Mouse (Mus musculus): ENCODE measurements around the gene Wdfy3.
A peak's percentile ranks its signal among the peaks of the same experiment; 100 is the strongest.

Gene Wdfy3

DNA sequence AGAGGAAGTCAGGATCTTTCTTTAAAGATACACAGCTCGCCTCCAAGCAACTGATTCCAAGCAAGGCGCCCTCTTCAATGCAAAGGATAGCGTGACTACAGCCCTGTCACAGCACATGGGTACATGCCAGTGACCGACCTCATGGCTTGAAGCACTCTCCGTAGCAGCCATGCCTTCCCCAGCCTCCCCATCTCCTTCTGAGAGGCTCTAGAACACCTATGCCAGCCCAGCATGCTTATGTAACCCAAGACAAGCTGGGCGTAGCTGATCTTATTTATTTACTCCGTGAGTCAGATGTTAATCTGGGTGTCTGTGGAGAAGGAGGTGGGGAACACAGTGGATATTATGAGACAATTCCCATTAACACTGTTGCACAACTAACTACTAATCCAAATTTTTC lies 13.8 kb downstream of the Wdfy3 start:
- DNase-seq (ENCODE audit: inconsistent age in 2 of 2, low spot score in 1 of 2): peak in 1 of 2 experiments; percentile 44

DNA sequence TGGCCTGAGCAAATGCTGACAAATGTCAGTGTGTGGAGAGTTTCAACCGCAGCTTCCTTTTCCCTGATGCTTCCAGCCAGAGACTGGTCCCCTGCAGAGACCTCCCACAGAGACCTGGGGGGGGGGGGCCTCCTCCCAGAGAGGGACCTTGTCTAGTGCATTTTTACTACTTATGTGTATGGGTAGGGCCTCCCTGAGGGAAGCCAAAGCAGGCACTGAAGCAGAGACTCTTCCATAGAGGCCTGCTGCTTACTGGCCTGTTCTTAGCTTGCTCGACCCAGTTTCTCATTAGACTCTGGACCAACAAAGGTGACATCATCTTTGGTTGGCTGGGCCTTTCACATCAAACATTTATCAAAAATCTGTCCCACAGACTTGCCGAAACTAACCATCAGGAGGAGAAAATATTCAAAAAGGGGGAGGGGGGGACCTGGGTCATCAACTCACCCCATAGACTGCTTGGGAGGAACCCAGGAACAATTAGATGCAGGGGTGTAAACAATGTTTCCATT lies 14.5 kb downstream of the Wdfy3 start:
- peak in 1 of 2 experiments; percentile 67 for DNase-seq (ENCODE audit: inconsistent age in 2 of 2, low spot score in 1 of 2)

DNA sequence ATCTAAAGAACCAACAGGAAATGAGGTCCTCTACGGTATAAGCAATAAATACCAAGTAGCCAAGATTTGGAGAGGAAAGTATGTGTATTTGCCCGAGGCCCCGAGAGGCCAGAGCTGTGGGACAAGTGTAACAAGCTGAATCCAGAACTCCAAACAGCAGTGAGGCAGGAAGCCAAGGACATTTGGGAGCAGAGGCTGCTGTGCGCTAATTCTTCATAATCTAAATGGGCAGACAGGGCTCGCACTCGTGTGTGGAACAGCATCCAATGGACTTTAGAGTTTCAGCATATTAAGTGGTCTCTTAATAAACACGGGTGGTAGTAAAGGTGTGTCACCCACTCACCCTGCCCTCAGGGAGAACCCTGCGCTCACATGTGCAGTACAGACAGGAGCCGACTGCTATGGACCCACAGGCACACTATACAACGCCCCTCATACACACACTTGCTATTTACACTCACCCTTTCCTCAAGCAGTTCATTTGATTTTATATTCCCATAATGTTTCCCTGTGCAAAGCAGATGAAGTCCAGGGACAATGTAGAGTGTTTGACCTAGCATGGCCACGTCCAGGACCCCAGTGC lies 15.1 kb downstream of the Wdfy3 start:
- DNase-seq (ENCODE audit: inconsistent age in 2 of 2, low spot score in 1 of 2): peak; percentile 46 to 70

DNA sequence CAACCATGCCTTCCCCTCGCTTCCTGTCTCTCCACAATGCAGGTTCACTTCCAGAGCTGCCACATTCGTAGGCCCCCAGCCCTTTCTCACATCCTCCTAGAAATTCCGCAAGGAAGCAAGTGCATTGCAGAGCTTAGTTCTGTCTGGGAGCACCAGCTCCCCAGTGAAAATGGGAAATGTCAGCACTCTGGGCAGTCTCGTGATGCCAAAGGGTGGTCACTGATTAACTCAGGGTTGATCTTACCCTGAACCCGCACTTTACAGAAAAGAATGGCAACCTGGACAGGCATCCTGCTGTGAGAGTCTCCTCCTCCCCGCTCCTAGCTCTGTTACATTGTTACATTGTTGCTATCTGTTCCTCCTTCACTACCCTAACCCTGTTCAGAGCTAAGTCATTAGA lies 16.8 kb downstream of the Wdfy3 start:
- no peak for DNase-seq (ENCODE audit: inconsistent age in 2 of 2, low spot score in 1 of 2)

DNA sequence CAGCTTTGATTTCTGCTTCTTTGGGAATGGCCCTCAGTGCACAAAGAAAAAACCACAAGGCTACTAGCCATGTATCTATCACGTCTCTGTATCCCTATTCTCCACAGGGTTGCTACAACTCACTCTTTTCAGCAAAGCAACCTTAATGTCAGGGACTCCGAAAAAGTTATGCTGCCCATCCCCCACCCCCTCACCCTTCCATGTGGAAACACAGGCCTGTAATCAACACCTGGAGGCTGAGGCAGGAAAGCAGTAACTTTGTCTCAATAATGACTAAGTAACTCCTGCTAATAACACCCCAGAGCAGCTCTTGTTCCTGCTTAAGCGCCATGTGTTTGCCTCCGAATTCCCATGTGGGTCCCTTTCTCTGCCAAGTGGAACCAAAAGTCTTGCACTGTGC lies 17.3 kb downstream of the Wdfy3 start:
- DNase-seq (ENCODE audit: inconsistent age in 2 of 2, low spot score in 1 of 2): no peak

DNA sequence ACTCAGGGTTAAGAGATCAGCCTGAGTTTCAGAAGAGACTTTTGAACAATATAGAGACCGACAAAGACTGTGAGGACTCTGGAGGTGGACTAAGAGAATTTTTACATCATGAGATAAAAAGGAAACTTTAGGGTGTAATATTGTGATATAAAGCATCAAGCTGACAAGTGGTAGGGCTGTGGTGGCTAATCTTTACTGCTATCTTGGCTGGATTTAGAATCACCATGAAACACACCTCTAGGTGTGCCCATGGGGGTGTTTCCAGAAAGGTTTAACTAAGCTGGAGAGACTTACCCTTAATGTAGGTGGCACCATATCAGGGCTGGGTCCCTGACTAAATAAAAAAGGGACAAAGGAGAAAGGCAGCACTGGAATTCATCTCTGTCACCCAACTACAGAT lies 19.0 kb downstream of the Wdfy3 start:
- no peak for DNase-seq (ENCODE audit: inconsistent age in 2 of 2, low spot score in 1 of 2)

DNA sequence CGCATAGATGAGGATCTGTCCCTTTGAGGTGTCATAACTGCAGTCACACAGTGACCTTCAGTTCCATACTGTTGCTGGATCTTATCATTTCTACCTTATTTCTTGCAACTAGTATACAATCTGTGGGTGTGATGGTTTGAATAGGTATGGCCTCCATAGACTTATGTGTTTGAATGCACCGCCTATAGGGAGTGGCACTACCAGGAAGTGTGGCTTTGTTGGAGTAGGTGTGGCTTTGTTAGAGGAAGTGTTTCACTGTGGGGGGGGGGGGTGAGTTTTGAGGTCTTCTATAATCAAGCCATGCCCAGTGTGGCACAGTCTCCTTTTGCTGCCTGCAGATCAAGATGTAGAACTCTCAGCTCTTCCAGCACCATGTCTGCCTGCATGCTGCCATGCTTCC lies 21.3 kb downstream of the Wdfy3 start:
- no peak for DNase-seq (ENCODE audit: inconsistent age in 2 of 2, low spot score in 1 of 2)

DNA sequence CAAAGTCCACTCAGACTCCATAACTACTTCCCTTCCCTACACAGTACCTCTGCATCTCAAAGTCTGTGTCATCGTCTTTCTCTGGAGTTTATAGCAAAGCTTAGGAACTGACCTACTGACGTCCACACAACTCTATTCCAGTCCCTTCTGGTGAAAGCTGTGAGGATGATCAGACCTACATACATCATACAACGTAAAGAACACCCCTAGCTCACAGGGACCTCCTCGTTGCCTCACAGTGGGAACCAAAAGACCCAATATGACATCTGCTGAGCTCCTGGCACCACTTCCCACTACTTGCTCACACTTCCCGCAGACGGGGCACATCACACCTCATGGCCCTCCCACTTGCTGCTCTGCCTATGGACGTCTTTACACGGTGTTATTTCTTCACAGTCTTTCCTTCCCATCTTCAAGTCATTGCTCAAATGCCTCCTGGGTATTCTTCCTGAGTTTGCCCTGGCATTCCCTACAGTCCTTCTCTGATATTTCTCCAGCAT lies 23.1 kb downstream of the Wdfy3 start:
- no peak for DNase-seq (ENCODE audit: inconsistent age in 2 of 2, low spot score in 1 of 2)

DNA sequence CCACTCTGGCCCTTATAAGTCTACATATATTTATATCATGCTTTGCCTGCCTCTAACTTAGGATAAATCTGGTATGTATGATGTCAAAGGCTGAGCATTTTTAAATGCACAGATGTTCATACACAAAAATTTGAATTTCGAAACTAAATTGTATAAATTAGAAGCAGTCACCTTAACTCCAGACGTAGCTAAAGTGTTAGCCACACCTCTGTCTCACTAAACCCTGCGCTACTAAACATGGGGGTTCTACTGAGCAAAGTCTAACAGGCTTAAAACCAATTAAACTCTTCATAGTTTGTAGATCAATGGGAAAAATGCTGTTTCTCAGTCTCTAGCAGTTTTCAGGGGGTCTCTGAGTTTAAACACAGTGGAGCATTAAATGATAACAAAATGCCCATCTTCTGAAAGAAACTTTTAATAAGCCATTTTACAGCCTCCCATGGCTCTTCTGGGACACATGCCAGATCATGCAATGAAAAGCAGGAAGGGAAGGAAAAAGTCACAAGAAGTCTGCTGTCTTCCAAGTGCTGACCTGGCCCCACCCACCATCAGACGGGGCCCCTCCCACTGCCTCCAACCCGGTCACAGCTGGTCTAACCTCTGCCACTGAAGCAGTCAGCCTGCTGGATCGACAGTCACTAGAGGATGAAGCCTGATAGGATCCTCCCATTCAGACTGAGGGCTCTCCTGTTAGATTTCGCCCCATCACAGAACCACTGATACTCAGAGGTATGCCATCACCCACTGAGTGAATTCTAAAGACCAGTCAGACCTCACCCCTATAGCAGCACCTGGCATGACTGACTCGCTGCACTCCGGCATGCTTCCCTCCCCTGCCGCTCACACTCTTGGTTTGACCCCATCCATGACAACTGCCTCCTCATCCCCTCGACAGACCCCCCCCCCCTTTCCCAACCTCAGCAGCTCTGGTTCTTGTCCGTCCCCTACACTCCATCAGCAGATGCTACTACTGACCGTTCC lies 23.8 kb downstream of the Wdfy3 start:
- no peak for DNase-seq (ENCODE audit: inconsistent age in 2 of 2, low spot score in 1 of 2)

DNA sequence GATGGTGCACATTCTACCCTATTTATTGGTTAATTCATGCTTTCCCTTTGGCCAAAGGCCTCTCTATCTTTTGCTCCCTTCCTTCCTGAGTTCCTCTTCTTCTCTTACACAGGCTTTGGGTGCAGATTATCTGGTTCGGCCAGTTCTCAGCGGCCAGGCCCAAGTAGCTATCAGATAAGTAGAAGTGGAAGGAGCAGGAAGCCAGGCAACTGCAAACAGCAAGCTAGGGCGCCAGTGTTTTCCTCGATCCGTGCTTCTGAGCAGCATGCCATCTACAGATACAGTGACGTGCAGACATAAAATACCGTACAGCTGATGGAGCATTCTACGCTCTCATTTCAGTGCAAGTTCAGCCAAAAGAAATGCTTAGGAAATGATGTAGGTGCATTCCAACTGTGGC lies 24.5 kb downstream of the Wdfy3 start:
- no peak for DNase-seq (ENCODE audit: inconsistent age in 2 of 2, low spot score in 1 of 2)

DNA sequence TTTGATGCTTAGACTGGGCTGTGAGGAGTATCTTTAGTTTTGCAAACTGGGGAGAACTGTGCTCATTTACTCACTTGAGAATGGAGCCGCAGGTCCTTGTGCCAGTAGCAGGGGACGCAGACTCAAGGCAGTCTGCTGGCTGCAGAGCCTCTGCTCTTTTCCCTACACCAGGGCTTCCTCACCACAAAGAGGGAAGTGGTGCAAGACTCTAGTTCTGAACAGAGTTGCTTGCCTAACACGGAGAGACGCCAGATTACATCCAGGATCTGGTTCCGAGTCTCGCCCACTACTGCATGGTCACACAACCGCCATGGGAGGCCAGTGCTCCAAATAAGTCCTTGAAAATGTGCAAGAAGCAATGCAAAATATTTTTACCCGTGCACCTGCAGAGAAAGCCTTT lies 36.4 kb downstream of the Wdfy3 start:
- DNase-seq (ENCODE audit: inconsistent age in 2 of 2, low spot score in 1 of 2): no peak

DNA sequence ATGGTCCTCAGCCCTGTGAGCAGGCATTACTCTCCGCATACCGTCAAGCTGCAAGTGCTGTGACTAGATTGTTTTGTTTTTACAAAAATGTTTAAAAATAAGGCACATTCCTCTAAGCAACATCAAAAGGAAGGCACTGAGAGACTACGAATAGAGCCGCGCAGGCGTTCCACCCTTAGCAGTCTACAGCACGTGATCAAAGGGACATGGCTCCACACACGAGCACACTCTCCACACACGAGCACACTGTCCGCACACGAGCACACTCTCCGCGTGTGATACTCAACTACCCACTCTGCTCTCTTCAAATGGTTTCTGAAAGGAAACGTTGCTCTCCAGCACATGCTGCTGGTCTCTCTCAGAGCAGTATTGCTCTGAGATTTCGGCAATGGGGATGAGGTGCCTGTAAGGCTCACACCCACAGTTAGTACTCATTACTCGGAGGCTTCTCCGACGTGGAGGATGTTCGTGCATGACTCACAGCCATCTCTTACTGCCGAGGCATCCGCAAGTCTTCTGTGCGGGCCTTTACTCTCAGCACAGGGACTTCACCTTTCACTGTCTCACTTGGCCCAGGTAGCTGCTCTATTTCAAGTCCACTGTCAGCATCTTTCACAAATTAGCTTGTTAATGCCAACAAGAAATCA lies 37.0 kb downstream of the Wdfy3 start:
- DNase-seq (ENCODE audit: inconsistent age in 2 of 2, low spot score in 1 of 2): no peak

DNA sequence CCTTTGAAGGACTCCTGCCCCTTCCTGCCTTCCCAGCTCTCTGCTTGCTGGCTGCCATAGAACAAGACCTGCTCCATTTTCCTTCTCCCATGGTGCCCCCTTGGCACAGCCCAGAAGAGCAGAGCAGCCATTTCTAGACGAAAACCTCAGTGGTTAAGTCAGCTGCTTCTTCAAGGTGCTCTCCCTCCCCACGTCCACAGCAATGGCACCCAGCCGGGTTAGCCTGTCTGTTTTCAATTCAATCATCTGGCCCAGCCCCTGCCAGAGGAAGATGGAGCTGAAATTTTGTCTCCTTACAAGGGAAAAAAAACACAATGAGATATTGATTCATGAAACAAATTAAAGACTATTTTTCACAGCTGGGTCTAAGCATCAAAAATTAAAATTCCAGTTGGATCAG lies 37.5 kb downstream of the Wdfy3 start:
- no peak for DNase-seq (ENCODE audit: inconsistent age in 2 of 2, low spot score in 1 of 2)

DNA sequence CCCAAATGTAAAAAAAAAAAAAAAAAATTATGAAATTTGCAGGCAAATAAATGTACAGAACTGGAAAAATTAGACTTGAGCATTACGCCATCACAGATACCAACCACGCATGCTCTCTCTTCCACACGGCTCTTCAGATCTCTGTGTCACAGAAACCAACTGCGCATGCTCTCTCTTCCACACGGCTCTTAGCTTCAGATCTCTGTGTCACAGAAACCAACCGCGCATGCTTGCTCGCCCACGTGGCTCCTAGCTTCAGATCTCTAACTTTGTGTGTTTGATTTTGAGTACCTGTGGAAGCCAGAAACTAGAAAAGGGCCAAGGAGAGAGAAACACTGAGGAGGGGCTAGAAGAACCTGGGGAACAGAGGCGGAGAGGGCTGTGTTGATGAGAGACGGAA lies 46.3 kb downstream of the Wdfy3 start:
- no peak for DNase-seq (ENCODE audit: inconsistent age in 2 of 2, low spot score in 1 of 2)

DNA sequence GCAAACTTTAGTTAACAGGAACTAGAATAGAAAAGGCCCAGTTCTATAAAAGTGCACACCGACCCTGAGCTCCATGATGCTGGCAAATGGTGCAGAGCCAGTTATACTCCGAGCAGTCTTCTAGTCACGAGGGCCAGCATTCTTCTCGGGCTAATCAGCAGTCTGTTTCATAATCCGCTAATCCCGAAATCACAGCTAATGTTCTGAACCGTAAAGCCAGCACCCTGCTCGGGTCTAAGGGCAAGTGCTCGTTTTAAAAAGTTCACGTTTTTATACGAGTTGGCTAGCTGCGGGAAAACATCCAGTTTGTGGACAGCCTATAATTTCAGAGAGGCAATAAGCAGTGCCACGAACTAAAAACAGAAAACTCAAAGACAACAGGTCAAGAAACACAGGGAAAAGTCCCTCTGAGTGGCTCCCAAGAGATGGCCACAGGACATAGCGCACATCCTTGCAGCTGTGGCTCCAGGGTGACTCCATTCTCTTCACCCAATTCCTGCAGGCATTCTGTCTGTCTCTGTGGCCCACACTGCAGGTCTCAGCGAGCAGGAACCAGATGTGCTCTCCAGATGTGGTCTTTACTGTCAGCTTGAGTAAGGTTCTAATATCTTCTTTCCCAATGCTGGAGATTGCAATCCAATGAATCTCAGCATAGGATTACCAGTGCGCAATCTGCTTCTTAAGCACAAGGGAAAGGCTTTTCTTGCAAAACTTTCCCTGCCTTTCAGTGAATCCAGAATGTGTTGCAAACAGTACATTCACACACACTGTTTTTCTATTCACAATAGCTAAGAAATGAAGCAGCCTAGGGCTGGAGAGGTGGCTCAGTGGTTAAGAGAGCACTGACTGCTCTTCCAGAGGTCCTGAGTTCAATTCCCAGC lies 47.5 kb downstream of the Wdfy3 start:
- no peak for DNase-seq (ENCODE audit: inconsistent age in 2 of 2, low spot score in 1 of 2)

DNA sequence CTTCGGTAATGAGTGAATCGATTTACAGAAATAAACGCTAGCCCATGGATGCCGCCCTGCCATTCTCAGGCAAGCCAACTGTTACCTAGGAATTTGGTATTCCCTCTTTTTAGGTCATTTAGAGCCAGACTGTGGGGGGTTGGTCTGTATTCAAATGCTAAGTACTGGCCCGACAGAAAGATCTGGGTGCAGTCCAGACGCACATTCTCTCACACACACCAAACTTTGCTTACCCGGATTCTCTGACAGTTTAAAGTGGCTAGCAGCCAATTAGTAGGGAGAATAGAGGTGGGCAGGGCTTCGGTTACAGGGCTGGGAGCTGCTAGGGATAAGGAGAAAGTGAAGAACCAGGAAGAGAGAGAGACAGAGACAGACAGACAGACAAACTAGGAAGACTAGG lies 55.5 kb downstream of the Wdfy3 start:
- no peak for DNase-seq (ENCODE audit: inconsistent age in 2 of 2, low spot score in 1 of 2)

DNA sequence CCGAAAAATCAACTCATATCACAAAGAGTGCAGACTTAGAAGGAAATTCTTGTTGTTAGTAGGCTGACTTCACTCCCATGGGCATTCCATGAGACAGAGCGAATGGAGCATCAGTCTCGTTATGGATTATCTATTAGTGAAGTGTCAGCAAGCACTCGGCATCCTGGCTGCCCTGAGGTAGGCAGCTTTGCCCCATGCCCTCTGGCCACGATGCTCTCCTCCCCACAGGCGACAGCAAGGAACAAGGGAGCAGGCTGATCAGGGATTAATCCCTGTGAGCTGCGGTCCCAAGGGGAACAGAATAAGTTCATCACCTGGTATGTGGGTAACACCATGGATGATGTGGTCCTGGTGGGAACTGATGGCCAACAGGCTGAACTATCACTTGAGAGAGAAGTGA lies 55.9 kb downstream of the Wdfy3 start:
- no peak for DNase-seq (ENCODE audit: inconsistent age in 2 of 2, low spot score in 1 of 2)

DNA sequence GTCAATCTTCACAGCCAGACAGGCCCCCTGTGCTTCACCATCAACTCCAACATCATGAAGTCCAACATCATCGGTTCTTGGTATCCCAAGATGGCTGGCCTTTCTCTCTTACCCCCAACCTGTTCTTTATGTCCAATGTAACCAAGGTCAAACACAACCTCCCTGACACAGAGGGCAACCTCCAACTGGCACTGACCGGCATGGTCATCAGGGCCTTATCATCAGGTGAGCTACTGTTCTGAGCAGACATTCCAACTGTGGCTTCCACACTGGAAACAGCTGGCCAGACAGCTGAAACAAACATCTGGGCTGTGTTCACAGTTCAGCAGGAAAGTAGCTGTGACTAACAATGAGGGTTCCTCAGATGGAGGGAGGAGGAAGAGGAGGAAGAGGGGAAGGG lies 58.8 kb downstream of the Wdfy3 start:
- DNase-seq (ENCODE audit: inconsistent age in 2 of 2, low spot score in 1 of 2): no peak

DNA sequence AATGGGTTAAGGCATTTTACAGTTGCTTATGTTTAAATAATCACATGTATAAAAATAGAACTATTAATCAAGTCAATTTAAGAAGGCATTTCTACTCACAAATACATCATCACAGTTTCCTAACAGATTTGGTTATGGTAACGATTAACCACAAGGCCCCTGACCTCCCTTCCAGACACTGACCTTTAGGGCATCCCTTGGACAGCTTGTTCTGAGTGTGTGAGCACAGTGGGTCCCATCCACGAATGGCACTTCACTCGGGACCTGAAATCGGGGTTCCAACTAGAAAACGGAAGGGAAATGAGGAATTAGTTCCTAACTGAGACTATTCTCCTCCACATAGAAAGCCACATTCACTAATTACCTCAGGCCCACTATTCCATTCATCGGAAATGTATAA lies 60.1 kb downstream of the Wdfy3 start:
- DNase-seq (ENCODE audit: inconsistent age in 2 of 2, low spot score in 1 of 2): no peak

DNA sequence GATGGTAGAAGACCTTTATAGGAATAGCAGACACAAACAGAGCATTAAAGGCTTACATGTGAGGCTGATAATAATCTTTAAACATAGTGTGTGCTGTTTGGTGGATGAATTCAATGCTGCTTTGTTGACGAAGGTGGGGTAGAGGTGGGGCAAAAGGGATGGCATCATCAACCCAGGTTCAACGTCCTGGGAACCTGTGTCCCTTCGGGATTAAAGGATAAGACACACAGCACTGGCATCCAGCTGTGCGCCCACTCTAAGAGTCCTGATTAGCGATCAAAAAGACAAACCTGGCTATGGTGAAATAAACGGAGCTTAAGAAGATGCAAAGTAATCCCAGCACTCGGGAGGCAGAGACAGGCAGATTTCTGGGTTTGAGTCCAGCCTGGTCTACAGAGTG lies 61.0 kb downstream of the Wdfy3 start:
- no peak for DNase-seq (ENCODE audit: inconsistent age in 2 of 2, low spot score in 1 of 2)
